Mouse (Mus musculus) colon, adult 2 months (tissue): ENCODE results near the gene Gng5. TPM values are rescaled to one million over a fixed set of nuclear protein-coding genes. Genes with fewer than 3 reads are reported as not detected.

Experiments used
- polyA plus RNA-seq: library from polyadenylated mRNA; depleted of rRNA; stranded (reverse); fragments of >200 nt; gene quantifications from 2 replicates; pipeline ENCODE4 v1.2.3, GENCODE M21; 2012; rRNA removed

Gene Gng5
- 581 and 731 TPM in 2 replicates for polyA plus RNA-seq

GRCm38 (mm10) chr3:146499431-146500002, at the start of gene Gng5, which contains the start of gene Spata1:
Gng5 (plus strand) TSS chr3:146499807.
Spata1 (minus strand) TSS chr3:146499753.

DNA sequence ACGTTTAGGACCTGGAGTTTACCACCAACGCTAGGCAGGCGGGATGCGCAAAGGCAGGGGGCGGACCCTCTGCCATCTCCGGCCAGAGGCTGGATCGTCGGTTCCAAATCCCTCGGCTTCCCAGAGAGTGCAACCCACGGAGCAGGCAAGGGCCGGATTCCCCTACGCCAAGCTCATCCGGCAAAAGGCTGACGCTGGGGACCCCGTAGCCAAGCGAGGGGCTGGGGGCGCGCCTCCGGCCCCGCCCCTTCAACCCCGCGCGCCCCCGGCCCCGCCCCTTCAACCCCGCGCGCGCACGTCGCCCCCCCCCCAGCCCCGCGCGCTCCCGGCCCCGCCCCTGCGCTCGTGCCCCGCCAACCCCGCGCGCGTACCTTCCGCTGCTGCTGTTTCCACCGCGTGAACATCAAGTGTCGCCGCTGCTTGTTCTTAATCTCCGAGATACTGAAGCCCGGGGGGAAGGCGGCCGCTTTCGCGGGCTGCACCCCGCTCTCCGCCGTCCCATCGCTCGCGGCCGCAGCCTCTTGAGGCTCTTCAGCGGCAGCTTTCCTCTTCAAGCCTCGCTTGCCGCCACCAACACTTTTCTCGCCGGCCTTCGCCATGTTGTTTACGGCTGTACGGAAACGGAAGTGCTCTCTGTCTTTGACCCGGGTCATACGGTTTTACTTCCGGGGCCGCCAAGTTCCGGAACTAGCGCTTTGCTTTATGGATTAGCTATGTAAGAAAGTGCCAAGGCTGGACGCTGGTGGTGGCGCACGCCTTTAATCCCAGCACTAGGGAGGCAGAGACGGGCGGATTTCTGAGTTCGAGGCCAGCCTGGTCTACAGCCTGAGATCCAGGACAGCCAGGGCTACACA, 21.4 kb downstream of the Gng5 start, which contains the start of gene Rpf1:
Gene Rpf1, minus strand, starts transcription at position 632 of the 854 bp plus-strand sequence.

Other genes with a start within 250 kb of the Gng5 start
- 11.4 and 12.4 TPM in 2 replicates for gene Ssx2ip, start 95.2 kb upstream of the Gng5 start, polyA plus RNA-seq
- 1.9 TPM in 2 replicates for gene Ctbs, start 50.0 kb upstream of the Gng5 start, polyA plus RNA-seq
- gene Spata1, start 54 bp upstream of the Gng5 start, polyA plus RNA-seq, result 0.12 and 0.15 TPM in 2 replicates
- gene Rpf1, start 21.6 kb downstream of the Gng5 start, polyA plus RNA-seq, result 4.8 and 6.6 TPM in 2 replicates
- gene Uox, start 70.6 kb downstream of the Gng5 start, polyA plus RNA-seq, result 0.38 and 0.57 TPM in 2 replicates
- gene Dnase2b, start 115.8 kb downstream of the Gng5 start, polyA plus RNA-seq, result not detected in 2 replicates
- 0.09 TPM in 1 of 2 replicates, not detected in the other for gene 4930503B20Rik, start 151.5 kb downstream of the Gng5 start, polyA plus RNA-seq
- gene Samd13, start 185.8 kb downstream of the Gng5 start, polyA plus RNA-seq, result 1.5 TPM in 1 of 2 replicates, not detected in the other